Mouse (Mus musculus) intestine, embryonic 14.5 days (tissue): ENCODE results near the gene OR5BS1P. TPM values are rescaled to one million over a fixed set of nuclear protein-coding genes. Genes with fewer than 3 reads are reported as not detected.

Experiments used
- ATAC-seq: fragments of 200-750 bp; cut with Nextera tagmentation; replicated peaks from 2 replicates; pipeline ENCODE4 v1.8.0; 2017; ENCODE audit warnings: low read depth, moderate number of reproducible peaks, moderate TSS enrichment, moderate library complexity; ENCODE audit not compliant: low FRiP score, low TSS enrichment
- DNase-seq: peaks from one replicate; pipeline ENCODE4 v3.0.0-alpha.2; 2018; ENCODE audit warnings: low spot score
- H3K27ac ChIP-seq: fragments of 300-500 bp; sonication (generic); 2 replicates; pipeline ENCODE4 v1.5.1; 2014; ENCODE audit warnings: low read depth, mild to moderate bottlenecking, control low read depth
- H3K27me3 ChIP-seq: fragments of 300-500 bp; sonication (generic); replicated peaks from 2 replicates; pipeline ENCODE4 v1.6.1; 2014; ENCODE audit warnings: low read length, control low read depth; ENCODE audit not compliant: control insufficient read depth, insufficient read depth
- H3K36me3 ChIP-seq: fragments of 300-500 bp; sonication (generic); 2 replicates; pipeline ENCODE4 v1.6.1; 2014; ENCODE audit warnings: low read length, control low read depth; ENCODE audit not compliant: control insufficient read depth, insufficient read depth
- H3K4me1 ChIP-seq: fragments of 300-500 bp; sonication (generic); replicated peaks from 2 replicates; pipeline ENCODE4 v1.6.1; 2014; ENCODE audit warnings: low read length, control low read depth, mixed read lengths; ENCODE audit not compliant: control insufficient read depth, insufficient read depth
- H3K4me2 ChIP-seq: fragments of 300-500 bp; sonication (generic); 2 replicates; pipeline ENCODE4 v1.6.1; 2014; ENCODE audit warnings: low read length
- H3K4me3 ChIP-seq: fragments of 300-500 bp; sonication (generic); 2 replicates; pipeline ENCODE4 v1.5.1; 2014; ENCODE audit warnings: low read depth, low read length, control low read depth, mixed read lengths
- H3K9ac ChIP-seq: fragments of 300-500 bp; sonication (generic); 2 replicates; pipeline ENCODE4 v1.6.1; 2014; ENCODE audit warnings: mild to moderate bottlenecking, low read length
- H3K9me3 ChIP-seq: fragments of 300-500 bp; sonication (generic); 2 replicates; pipeline ENCODE4 v1.6.1; 2016; ENCODE audit warnings: low read length, control low read depth; ENCODE audit not compliant: control insufficient read depth
- WGBS: fragments of 180-500 bp; shearing (Covaris S2); extraction: QIAGEN DNeasy Blood & Tissue Kit; methylation state at CpG from one replicate; pipeline ENCODE4 v1.1.7; 2014; 5-methylcytosine and 5-hydroxymethylcytosine counted together
- polyA plus RNA-seq: library from polyadenylated mRNA; unstranded; fragments of >200 nt; fragmentation: Nextera tagmentation; extraction: Ambion mirVana; gene quantifications from 2 replicates; pipeline ENCODE4 v1.2.1, GENCODE M21; 2014

OR5BS1P gene
- polyA plus RNA-seq, 1 experiment from 2014 or later, result not detected

GRCm38 (mm10) chr15:98491332-98491731 is 21.6 kb downstream of the OR5BS1P start:
- DNase-seq (no peak), ATAC-seq (no peak)
- WGBS, result 71% methylated on average over 2 of the region's 2 CpGs
- H3K9ac ChIP-seq, result no peak overlapping the region
- no peaks in the 10 kb centered on the region for H3K4me1 ChIP-seq
- no peaks in the 10 kb centered on the region for H3K36me3 ChIP-seq
- no peaks in the 10 kb centered on the region for H3K27me3 ChIP-seq
- H3K27ac ChIP-seq, result no peak overlapping the region
- 0 out of 2 replicates have a peak, but pooled peaks cover 6% of the 10 kb centered on the region for H3K9me3 ChIP-seq
- H3K4me3 ChIP-seq, result no peak overlapping the region
- no peak overlapping the region for H3K4me2 ChIP-seq

DNA sequence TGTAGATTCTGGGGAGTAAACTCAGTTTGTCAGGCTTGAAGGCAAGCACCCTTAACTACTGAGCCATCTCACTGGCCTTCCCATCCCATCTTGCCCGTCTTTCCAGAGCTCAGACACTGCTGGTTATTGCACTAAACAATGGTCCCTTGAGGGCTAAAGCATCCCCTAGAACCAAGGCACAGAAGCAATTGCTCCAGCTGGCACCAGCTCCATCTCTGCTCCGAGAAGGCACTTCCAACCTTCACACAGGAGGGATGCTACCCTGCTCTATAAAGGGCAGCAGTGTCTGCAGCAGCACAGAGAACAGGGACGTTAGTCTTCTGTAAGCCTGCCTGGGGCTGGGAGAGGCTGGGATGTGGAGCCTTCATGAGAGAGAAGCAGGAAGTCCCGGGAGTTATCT is 22.4 kb downstream of the OR5BS1P start, which contains the start of gene Olfr279:
Gene Olfr279, plus strand, starts transcription at position 301 of the 400 bp plus-strand sequence.
- Histone ChIP-seq H3K36me3 (no peaks in the 10 kb centered on the region), H3K27me3 (no peaks in the 10 kb centered on the region), H3K27ac (no peak within 1 kb of the TSS), H3K4me2 (no peak within 1 kb of the TSS), H3K4me1 (no peaks in the 10 kb centered on the region), H3K9ac (no peak within 1 kb of the TSS), H3K4me3 (no peak within 1 kb of the TSS), H3K9me3 (0 out of 2 replicates have a peak, but pooled peaks cover 6% of the 10 kb centered on the region)
- WGBS, result 50% methylated on average over 4 of the region's 4 CpGs
- ATAC-seq, result no peak
- DNase-seq, result no peak

GRCm38 (mm10) chr15:98497631-98498030 is 27.9 kb downstream of the OR5BS1P start:
- Histone ChIP-seq H3K36me3 (no peaks in the 10 kb centered on the region), H3K4me1 (no peaks in the 10 kb centered on the region), H3K27ac (no peak overlapping the region), H3K9ac (no peak overlapping the region), H3K9me3 (no peaks in the 10 kb centered on the region), H3K27me3 (no peaks in the 10 kb centered on the region), H3K4me3 (no peak overlapping the region), H3K4me2 (no peak overlapping the region)
- 79% methylated on average over 17 of the region's 17 CpGs for WGBS
- ATAC-seq (no peak), DNase-seq (no peak)

DNA sequence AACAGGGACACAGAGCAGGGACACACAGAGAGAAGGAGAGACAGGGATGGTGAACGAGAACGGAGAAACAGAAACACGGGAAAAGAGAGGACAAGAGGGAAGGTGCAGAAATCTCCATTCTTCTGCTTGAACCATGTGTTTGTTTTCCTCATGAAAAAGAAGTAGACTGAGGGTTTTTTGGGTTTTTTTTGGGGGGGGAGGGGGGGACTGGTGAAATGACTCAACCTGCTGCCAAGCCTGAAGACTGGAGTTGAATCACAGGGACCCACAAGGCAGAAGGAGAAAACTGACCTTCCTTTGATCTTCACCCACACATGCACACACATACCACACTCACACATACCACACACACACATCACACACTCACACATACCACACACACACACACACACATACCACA is 33.6 kb downstream of the OR5BS1P start:
- Histone ChIP-seq H3K9ac (no peak overlapping the region), H3K4me3 (no peak overlapping the region), H3K27ac (no peak overlapping the region), H3K4me1 (no peaks in the 10 kb centered on the region), H3K9me3 (no peaks in the 10 kb centered on the region), H3K27me3 (no peaks in the 10 kb centered on the region), H3K36me3 (no peaks in the 10 kb centered on the region), H3K4me2 (no peak overlapping the region)
- no peak for ATAC-seq
- no peak for DNase-seq
- 90% methylated on average over 3 of the region's 3 CpGs for WGBS

DNA sequence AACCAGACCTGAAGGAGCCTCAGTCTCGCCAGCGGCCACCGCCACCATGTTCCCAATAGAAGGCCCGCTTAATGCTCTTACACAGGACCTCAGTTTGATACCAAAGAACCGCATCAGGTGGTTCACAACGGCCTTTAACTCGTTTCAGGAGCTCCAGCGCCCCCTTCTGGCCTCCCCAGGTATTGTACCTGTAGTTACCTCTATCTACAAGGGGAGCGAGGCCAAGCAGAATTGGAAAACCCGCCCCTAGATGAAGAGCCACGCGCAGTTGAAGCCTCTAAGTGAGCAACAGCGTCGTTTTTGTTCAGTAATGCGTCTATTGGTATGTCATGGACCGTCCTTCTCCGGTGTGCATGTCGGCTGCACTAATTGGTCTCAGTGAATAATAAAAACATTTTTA is 34.8 kb downstream of the OR5BS1P start:
- no peaks in the 10 kb centered on the region for H3K36me3 ChIP-seq
- H3K27me3 ChIP-seq, result no peaks in the 10 kb centered on the region
- peak; percentile 89 for DNase-seq
- H3K27ac ChIP-seq, result no peak overlapping the region
- no peak overlapping the region for H3K4me3 ChIP-seq
- no peak overlapping the region for H3K9ac ChIP-seq
- H3K4me2 ChIP-seq, result no peak overlapping the region
- WGBS, result 16% methylated on average over 18 of the region's 18 CpGs
- H3K9me3 ChIP-seq, result no peaks in the 10 kb centered on the region
- ATAC-seq, result no peak
- no peaks in the 10 kb centered on the region for H3K4me1 ChIP-seq

DNA sequence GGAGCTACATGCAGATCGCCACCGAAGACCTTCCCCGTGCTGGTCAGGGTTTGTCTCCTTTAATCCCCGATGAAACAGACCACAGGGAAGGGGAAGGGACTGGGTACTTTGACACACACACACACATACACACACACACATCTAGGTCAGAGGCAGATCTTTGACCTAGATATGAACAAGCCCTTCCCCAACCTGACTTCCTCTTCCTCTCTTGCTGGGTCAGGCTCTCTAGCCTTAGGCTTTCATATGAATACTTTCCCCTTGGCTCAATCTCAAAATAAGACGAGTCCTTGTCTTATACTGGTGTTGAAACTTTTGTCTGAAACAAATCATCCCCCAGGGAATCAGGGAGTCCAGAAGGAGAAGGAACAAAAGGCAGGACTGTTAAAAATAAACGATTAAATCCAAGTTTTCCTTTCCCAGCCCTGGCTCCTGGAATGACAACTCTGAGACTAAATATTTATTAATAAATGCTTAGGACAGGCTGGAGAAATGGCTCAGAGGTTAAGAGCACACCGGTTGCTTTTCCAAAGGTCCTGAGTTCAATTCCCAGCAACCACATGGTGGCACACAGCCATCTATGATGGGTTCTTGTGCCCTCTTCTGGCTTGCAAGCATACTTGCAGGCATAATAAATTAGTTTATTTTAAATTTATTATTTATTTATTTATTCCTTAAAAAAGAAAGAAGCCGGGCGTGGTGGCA is 36.7 kb downstream of the OR5BS1P start:
- WGBS, result 70% methylated on average over 9 of the region's 9 CpGs
- no peak for ATAC-seq
- Histone ChIP-seq H3K27ac (no peak overlapping the region), H3K4me3 (no peak overlapping the region), H3K4me2 (no peak overlapping the region), H3K27me3 (no peaks in the 10 kb centered on the region), H3K9ac (no peak overlapping the region), H3K4me1 (peaks cover 6% of the 10 kb centered on the region; the same call in 1 of the 2 replicates), H3K36me3 (no peaks in the 10 kb centered on the region), H3K9me3 (no peaks in the 10 kb centered on the region)
- DNase-seq, result no peak

GRCm38 (mm10) chr15:98507321-98507720 is 37.6 kb downstream of the OR5BS1P start:
- no peak overlapping the region for H3K9ac ChIP-seq
- H3K27ac ChIP-seq, result no peak overlapping the region
- H3K4me2 ChIP-seq, result no peak overlapping the region
- H3K4me3 ChIP-seq, result no peak overlapping the region
- H3K36me3 ChIP-seq, result no peaks in the 10 kb centered on the region
- no peak for DNase-seq
- H3K9me3 ChIP-seq, result no peaks in the 10 kb centered on the region
- ATAC-seq, result no peak
- WGBS, result 85% methylated on average over 6 of the region's 6 CpGs
- H3K4me1 ChIP-seq, result peaks cover 6% of the 10 kb centered on the region; the same call in 1 of the 2 replicates
- H3K27me3 ChIP-seq, result no peaks in the 10 kb centered on the region

GRCm38 (mm10) chr15:98509387-98509786 is 39.7 kb downstream of the OR5BS1P start:
- H3K27me3 ChIP-seq, result no peaks in the 10 kb centered on the region
- no peak overlapping the region for H3K4me3 ChIP-seq
- H3K4me2 ChIP-seq, result no peak overlapping the region
- DNase-seq, result no peak
- no peaks in the 10 kb centered on the region for H3K36me3 ChIP-seq
- peaks cover 6% of the 10 kb centered on the region; the same call in 1 of the 2 replicates for H3K4me1 ChIP-seq
- no peak for ATAC-seq
- H3K9me3 ChIP-seq, result no peaks in the 10 kb centered on the region
- no peak overlapping the region for H3K9ac ChIP-seq
- WGBS, result 52% methylated on average over 2 of the region's 2 CpGs
- no peak overlapping the region for H3K27ac ChIP-seq
